Mouse (Mus musculus): ENCODE results near the gene Auts2. TPM values are rescaled to one million over a fixed set of nuclear protein-coding genes. Genes with fewer than 3 reads are reported as not detected.

The Auts2 gene
- polyA plus RNA-seq, 1 experiment from 2014 or later: 1.0 TPM

DNA sequence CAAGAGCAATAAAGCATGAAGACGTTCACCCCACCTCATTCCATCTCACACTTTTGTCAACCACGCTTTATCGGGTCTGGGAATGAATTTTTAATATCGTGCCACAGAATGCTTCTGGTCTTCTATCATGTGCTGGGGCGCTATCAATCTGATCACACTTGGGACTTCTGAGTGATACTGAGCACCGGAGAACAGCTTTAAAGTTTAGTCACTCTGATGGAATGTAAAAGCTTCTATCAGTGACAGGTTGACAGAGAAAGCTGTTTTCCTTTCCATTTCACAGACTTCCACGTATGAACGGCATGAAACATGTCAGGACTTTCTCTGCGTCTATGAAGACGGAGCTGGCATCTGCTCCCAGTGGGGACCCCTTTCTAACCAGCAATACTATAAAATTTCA lies 739.5 kb downstream of the Auts2 start:
- Histone ChIP-seq H3K4me3 (ENCODE audit: low read depth, low read length) (no peak overlapping the region), H3K4me1 (ENCODE audit: insufficient read depth) (no peaks in the 10 kb centered on the region), H3K27me3 (ENCODE audit: insufficient read depth, low read length) (no peaks in the 10 kb centered on the region), H3K9me3 (ENCODE audit: low read length) (no peaks in the 10 kb centered on the region), H3K9ac (replicated peaks) (no peak overlapping the region), H3K27ac (ENCODE audit: low read depth) (no peak overlapping the region), H3K4me2 (ENCODE audit: low read depth, low read length) (no peak overlapping the region), H3K36me3 (replicated peaks; ENCODE audit: insufficient read depth, low read length) (no peaks in the 10 kb centered on the region)
- WGBS (ENCODE audit: insufficient replicate concordance): 78% methylated on average over 10 of the region's 10 CpGs
- no peak for ATAC-seq
- no peak for DNase-seq
- TF ChIP-seq CTCF (IDR thresholded peaks at IDR 0.05; ENCODE audit: low read depth) (no peak), EP300 (IDR thresholded peaks at IDR 0.05; ENCODE audit: low read depth) (no peak)

DNA sequence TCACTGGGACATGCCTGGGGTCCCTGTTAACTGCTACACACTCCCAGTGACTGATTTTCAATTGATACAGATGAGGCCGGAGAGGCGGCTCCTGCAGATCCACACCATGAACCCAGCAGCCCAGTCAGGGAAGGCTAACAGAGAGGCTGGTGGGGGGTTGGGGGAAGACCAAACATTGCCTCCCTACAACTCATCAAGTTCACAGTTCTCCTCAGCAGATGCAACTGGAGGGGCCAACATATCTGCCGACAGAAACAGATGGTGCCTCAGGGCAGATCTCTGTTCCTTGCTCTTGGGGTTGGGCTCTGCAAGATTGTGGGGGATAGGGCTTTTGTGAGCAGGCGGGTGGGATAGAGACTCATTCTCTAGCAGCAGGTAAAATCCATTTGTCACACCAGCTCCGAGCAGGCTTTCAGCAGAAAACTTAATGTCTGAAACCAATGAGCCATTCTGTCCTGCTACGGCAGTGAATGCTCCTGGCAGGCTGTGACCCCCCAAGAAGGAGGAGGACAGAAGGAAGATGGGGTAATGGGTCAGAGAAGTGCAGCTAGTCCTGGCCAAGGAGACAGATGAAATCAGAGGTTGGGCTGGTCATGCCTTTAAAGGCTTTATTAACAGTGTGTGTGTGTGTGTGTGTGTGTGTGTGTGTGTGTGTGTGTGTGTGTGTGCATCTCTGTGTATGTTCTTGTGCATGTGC lies 740.7 kb downstream of the Auts2 start:
- H3K9ac ChIP-seq (replicated peaks): no peak overlapping the region
- WGBS (ENCODE audit: insufficient replicate concordance): 64% methylated on average over 6 of the region's 6 CpGs

DNA sequence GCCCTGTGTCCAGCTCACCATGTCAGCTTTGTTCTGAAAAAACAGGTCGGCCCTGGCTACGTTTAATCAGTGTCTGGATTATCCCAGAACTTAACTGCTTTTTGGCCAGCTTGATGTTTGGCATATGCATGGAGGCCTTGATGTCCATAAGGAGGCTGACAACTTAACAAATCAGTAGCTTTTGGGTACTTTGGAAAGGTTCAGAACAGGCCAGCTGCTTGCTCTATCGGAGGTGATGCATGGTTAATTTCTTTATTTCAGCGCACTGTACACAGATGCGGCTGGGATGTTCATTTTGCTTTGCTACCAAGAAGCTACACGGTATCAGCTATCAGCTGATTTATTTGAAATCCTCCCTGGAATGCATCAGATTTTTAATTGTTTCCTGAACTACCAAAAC lies 741.2 kb downstream of the Auts2 start:
- DNase-seq (no peak), ATAC-seq (no peak)
- H3K36me3 ChIP-seq (replicated peaks; ENCODE audit: insufficient read depth, low read length): no peaks in the 10 kb centered on the region
- no peaks in the 10 kb centered on the region for H3K27me3 ChIP-seq (ENCODE audit: insufficient read depth, low read length)
- no peak overlapping the region for H3K4me2 ChIP-seq (ENCODE audit: low read depth, low read length)
- no peak overlapping the region for H3K9ac ChIP-seq (replicated peaks)
- no peaks in the 10 kb centered on the region for H3K4me1 ChIP-seq (ENCODE audit: insufficient read depth)
- no peak for TF ChIP-seq CTCF (IDR thresholded peaks at IDR 0.05; ENCODE audit: low read depth)
- no peak for TF ChIP-seq EP300 (IDR thresholded peaks at IDR 0.05; ENCODE audit: low read depth)
- H3K27ac ChIP-seq (ENCODE audit: low read depth): no peak overlapping the region
- H3K9me3 ChIP-seq (ENCODE audit: low read length): no peaks in the 10 kb centered on the region
- no peak overlapping the region for H3K4me3 ChIP-seq (ENCODE audit: low read depth, low read length)
- WGBS (ENCODE audit: insufficient replicate concordance): 78% methylated on average over 6 of the region's 6 CpGs

More for the DNA sequence above, 740.7 kb downstream of the Auts2 start:
- Histone ChIP-seq H3K27me3 (ENCODE audit: insufficient read depth, low read length) (no peaks in the 10 kb centered on the region), H3K4me1 (ENCODE audit: insufficient read depth) (no peaks in the 10 kb centered on the region), H3K4me2 (ENCODE audit: low read depth, low read length) (no peak overlapping the region), H3K27ac (ENCODE audit: low read depth) (no peak overlapping the region), H3K9me3 (ENCODE audit: low read length) (no peaks in the 10 kb centered on the region), H3K36me3 (replicated peaks; ENCODE audit: insufficient read depth, low read length) (no peaks in the 10 kb centered on the region), H3K4me3 (ENCODE audit: low read depth, low read length) (no peak overlapping the region)
- DNase-seq (no peak), ATAC-seq (no peak)
- TF ChIP-seq CTCF (IDR thresholded peaks at IDR 0.05; ENCODE audit: low read depth): no peak
- TF ChIP-seq EP300 (IDR thresholded peaks at IDR 0.05; ENCODE audit: low read depth): no peak

DNA sequence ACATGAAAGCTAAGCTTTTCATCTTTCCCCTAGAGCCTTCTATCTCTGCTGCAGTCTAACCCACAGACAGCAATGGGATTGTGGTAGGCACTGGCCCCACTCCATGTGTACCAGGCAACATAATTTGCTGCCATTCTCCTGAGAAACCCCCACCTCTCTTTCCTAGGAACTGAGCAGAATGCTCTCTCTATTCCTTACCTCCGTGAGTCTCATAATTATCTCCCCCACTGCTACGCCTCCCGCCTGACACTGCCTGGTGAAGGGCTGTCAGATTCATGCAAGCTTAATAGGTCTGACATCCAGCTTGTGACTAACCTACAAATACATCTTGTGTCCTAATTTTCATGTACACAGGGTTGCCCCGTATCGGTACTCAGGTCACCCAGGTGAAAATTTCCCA lies 744.8 kb downstream of the Auts2 start:
- TF ChIP-seq EP300 (IDR thresholded peaks at IDR 0.05; ENCODE audit: low read depth): no peak
- no peak for TF ChIP-seq CTCF (IDR thresholded peaks at IDR 0.05; ENCODE audit: low read depth)
- no peaks in the 10 kb centered on the region for H3K4me1 ChIP-seq (ENCODE audit: insufficient read depth)
- ATAC-seq (no peak), DNase-seq (no peak)
- H3K4me2 ChIP-seq (ENCODE audit: low read depth, low read length): no peak overlapping the region
- H3K4me3 ChIP-seq (ENCODE audit: low read depth, low read length): no peak overlapping the region
- WGBS (ENCODE audit: insufficient replicate concordance): 75% methylated on average over 5 of the region's 5 CpGs
- no peaks in the 10 kb centered on the region for H3K9me3 ChIP-seq (ENCODE audit: low read length)
- H3K36me3 ChIP-seq (replicated peaks; ENCODE audit: insufficient read depth, low read length): no peaks in the 10 kb centered on the region
- H3K9ac ChIP-seq (replicated peaks): no peak overlapping the region
- no peaks in the 10 kb centered on the region for H3K27me3 ChIP-seq (ENCODE audit: insufficient read depth, low read length)
- no peak overlapping the region for H3K27ac ChIP-seq (ENCODE audit: low read depth)

DNA sequence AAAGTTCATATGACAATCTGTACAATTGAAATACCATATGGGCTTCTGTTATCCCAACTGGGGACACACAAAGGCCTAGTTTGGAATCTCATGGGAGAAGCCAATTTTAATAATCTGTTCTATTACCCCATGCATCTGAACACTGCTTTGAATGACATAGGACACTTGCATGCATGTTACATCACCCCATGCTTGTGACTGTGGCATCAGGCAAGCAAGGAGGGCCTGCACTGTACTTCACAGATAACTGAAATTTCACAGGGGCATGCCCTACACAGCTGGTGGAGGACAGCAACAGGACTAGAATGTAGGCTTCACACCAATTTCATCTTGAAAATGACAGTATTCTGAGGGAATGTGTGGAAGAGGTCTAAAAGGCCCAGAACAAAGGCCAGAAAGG lies 746.1 kb downstream of the Auts2 start:
- no peaks in the 10 kb centered on the region for H3K27me3 ChIP-seq (ENCODE audit: insufficient read depth, low read length)
- no peak overlapping the region for H3K27ac ChIP-seq (ENCODE audit: low read depth)
- TF ChIP-seq EP300 (IDR thresholded peaks at IDR 0.05; ENCODE audit: low read depth): no peak
- TF ChIP-seq CTCF (IDR thresholded peaks at IDR 0.05; ENCODE audit: low read depth): no peak
- DNase-seq: no peak
- H3K4me3 ChIP-seq (ENCODE audit: low read depth, low read length): no peak overlapping the region
- no peak overlapping the region for H3K4me2 ChIP-seq (ENCODE audit: low read depth, low read length)
- no peaks in the 10 kb centered on the region for H3K9me3 ChIP-seq (ENCODE audit: low read length)
- no peaks in the 10 kb centered on the region for H3K36me3 ChIP-seq (replicated peaks; ENCODE audit: insufficient read depth, low read length)
- no peak overlapping the region for H3K9ac ChIP-seq (replicated peaks)
- H3K4me1 ChIP-seq (ENCODE audit: insufficient read depth): no peaks in the 10 kb centered on the region
- ATAC-seq: no peak

DNA sequence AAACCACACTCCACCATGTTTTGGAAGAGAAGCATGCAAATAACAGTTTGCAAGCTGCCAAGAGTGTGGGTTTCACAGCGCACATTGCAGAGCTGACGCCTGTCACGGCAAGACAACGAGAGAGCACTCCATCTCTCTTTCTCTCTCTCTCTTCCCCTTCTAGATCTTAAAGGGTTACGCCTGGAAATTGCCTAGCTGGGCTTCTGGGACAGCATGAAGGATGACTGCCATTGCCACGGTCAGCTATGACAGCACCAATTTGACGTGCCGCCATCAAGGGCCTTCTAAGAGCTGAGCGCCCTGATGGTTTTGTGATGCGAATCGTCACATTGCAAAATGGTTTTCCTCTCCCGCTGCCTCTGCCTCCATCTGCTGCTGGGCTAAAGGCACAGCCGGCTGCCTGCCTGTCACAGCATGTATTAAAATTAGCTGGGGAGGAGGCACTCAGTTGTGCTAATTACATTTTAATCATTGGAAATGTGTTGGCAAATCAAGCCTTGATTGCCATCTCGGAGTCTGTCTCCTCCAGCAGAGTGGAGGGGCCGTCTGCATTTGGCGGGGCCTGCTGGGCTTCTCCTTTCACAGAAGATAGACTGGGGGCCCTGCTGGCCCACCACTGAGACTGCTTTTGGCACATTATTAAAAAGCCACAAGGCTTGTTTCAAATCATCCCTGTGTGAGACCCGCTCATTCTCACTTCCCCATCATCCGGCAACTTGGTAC lies 748.6 kb downstream of the Auts2 start:
- no peak overlapping the region for H3K9ac ChIP-seq (replicated peaks)
- no peak overlapping the region for H3K4me2 ChIP-seq (ENCODE audit: low read depth, low read length)
- H3K9me3 ChIP-seq (ENCODE audit: low read length): no peaks in the 10 kb centered on the region
- ATAC-seq (no peak), DNase-seq (no peak)
- 66% methylated on average over 18 of the region's 18 CpGs for WGBS (ENCODE audit: insufficient replicate concordance)
- no peak overlapping the region for H3K27ac ChIP-seq (ENCODE audit: low read depth)
- TF ChIP-seq CTCF (IDR thresholded peaks at IDR 0.05; ENCODE audit: low read depth) (no peak), EP300 (IDR thresholded peaks at IDR 0.05; ENCODE audit: low read depth) (no peak)
- no peaks in the 10 kb centered on the region for H3K36me3 ChIP-seq (replicated peaks; ENCODE audit: insufficient read depth, low read length)
- no peaks in the 10 kb centered on the region for H3K4me1 ChIP-seq (ENCODE audit: insufficient read depth)
- H3K27me3 ChIP-seq (ENCODE audit: insufficient read depth, low read length): no peaks in the 10 kb centered on the region
- H3K4me3 ChIP-seq (ENCODE audit: low read depth, low read length): no peak overlapping the region
